Mouse (Mus musculus) forebrain, postnatal 0 days (tissue): ENCODE data around the gene Pglyrp2. TPM values are rescaled to one million over a fixed set of nuclear protein-coding genes. Genes with fewer than 3 reads are reported as not detected.

Experiments
- ATAC-seq: fragments of 200-750 bp; cut with Nextera tagmentation; 2 replicates; pipeline ENCODE4 v1.8.0; 2017; ENCODE audit warnings: mild to moderate bottlenecking, moderate library complexity
- DNase-seq: peaks from one replicate; pipeline ENCODE4 v3.0.0-alpha.2; 2015
- H3K27ac ChIP-seq: fragments of 300-500 bp; sonication (generic); 2 replicates; pipeline ENCODE4 v1.5.1; 2014; ENCODE audit warnings: low read depth, mild to moderate bottlenecking, antibody characterized with exemption, low read length, moderate library complexity, mixed read lengths
- H3K27me3 ChIP-seq: fragments of 300-500 bp; sonication (generic); 2 replicates; pipeline ENCODE4 v1.6.1; 2014; ENCODE audit warnings: mild to moderate bottlenecking, low read length, mixed read lengths; ENCODE audit not compliant: insufficient read depth
- H3K36me3 ChIP-seq: fragments of 300-500 bp; sonication (generic); 2 replicates; pipeline ENCODE4 v1.6.1; 2014; ENCODE audit warnings: mild to moderate bottlenecking, moderate library complexity; ENCODE audit not compliant: insufficient read depth
- H3K4me1 ChIP-seq: fragments of 300-500 bp; sonication (generic); 2 replicates; pipeline ENCODE4 v1.6.1; 2014; ENCODE audit warnings: antibody characterized with exemption; ENCODE audit not compliant: insufficient read depth
- H3K4me2 ChIP-seq: fragments of 300-500 bp; sonication (generic); 2 replicates; pipeline ENCODE4 v1.6.1; 2014; ENCODE audit warnings: low read depth, mild to moderate bottlenecking, moderate library complexity
- H3K4me3 ChIP-seq: fragments of 300-500 bp; sonication (generic); 2 replicates; pipeline ENCODE4 v1.5.1; 2014; ENCODE audit warnings: low read depth, low read length, mixed read lengths
- H3K9ac ChIP-seq: fragments of 300-500 bp; sonication (generic); 2 replicates; pipeline ENCODE4 v1.6.1; 2014; ENCODE audit warnings: mild to moderate bottlenecking
- H3K9me3 ChIP-seq: fragments of 300-500 bp; sonication (generic); 2 replicates; pipeline ENCODE4 v1.6.1; 2016; ENCODE audit warnings: low read length
- CTCF ChIP-seq: sonication (generic); IDR thresholded peaks from 2 replicates; pipeline ENCODE4 v1.5.1; 2016; ENCODE audit warnings: antibody characterized with exemption, control low read depth, low read depth
- WGBS: fragments of 180-500 bp; shearing (Covaris S2); extraction: QIAGEN DNeasy Blood & Tissue Kit; methylation state at CpG from one replicate; pipeline ENCODE4 v1.1.7; 2014; 5-methylcytosine and 5-hydroxymethylcytosine counted together
- polyA plus RNA-seq: library from polyadenylated mRNA; unstranded; fragments of >200 nt; fragmentation: Nextera tagmentation; extraction: Ambion mirVana; gene quantifications from 2 replicates; pipeline ENCODE4 v1.2.1, GENCODE M21; 2015
- total RNA-seq: library from RNA; depleted of rRNA; stranded (reverse); fragments of >200 nt; gene quantifications from 2 replicates; pipeline ENCODE4 v1.2.3, GENCODE M21; 2014

The Pglyrp2 gene
- total and polyA plus RNA-seq, 2 experiments from 2014 or later: not detected

DNA sequence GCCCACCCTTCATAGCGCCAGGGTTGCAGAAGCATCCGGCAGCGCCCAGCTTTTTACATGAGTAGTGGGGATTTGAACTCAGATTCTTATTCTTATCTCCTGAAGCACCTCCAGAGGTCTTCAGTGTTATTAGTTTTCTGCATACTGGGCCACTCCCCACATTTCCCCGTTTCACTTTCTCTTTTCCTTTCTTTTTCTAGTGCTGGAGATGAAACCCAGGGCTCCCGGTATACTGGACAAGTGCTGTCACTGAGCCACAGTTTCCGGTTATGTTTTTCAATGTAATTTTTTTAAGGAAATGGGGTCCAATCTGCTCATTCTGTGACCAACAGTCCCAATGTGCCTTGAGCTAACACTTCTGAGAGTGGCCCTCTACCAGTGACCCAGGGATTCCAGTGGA is 12.1 kb downstream of the Pglyrp2 start:
- WGBS: 86% methylated on average over 6 of the region's 6 CpGs
- Histone ChIP-seq H3K4me3 (no peak overlapping the region), H3K9me3 (no peaks in the 10 kb centered on the region), H3K36me3 (no peaks in the 10 kb centered on the region), H3K9ac (no peak overlapping the region), H3K27me3 (no peaks in the 10 kb centered on the region), H3K27ac (no peak overlapping the region), H3K4me1 (no peaks in the 10 kb centered on the region), H3K4me2 (no peak overlapping the region)
- TF ChIP-seq CTCF: no peak
- ATAC-seq: no peak
- no peak for DNase-seq

DNA sequence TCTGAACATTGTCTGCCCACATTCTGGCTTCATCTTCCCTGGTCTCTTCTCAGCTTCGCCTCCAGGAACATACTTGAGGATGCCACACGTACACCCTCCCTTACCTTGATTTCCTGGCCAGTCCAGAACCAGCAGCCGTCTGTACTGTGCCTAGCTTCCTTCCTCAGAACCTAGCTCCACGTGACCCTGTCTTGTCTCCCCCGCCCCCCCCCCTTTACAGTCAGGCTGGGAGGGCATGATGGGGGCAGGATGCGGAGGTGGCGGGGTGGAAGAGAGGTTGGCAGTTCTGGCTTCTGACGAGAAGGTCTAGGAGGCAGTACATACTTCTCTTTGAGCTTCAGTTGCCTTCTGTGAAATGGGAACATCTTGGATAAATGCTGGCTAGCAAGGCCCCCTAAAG is 20.6 kb downstream of the Pglyrp2 start, which contains the start of gene Rasal3:
Gene Rasal3, minus strand, starts transcription at position 167 of the 400 bp plus-strand sequence.
- Histone ChIP-seq H3K27me3 (peaks cover 8% of the 10 kb centered on the region), H3K4me3 (no peak within 1 kb of the TSS), H3K27ac (no peak within 1 kb of the TSS), H3K9me3 (no peaks in the 10 kb centered on the region), H3K9ac (no peak within 1 kb of the TSS), H3K4me1 (no peaks in the 10 kb centered on the region), H3K36me3 (no peaks in the 10 kb centered on the region), H3K4me2 (no peak within 1 kb of the TSS)
- ATAC-seq (no peak), DNase-seq (no peak)
- 73% methylated on average over 8 of the region's 8 CpGs for WGBS
- no peak for TF ChIP-seq CTCF

DNA sequence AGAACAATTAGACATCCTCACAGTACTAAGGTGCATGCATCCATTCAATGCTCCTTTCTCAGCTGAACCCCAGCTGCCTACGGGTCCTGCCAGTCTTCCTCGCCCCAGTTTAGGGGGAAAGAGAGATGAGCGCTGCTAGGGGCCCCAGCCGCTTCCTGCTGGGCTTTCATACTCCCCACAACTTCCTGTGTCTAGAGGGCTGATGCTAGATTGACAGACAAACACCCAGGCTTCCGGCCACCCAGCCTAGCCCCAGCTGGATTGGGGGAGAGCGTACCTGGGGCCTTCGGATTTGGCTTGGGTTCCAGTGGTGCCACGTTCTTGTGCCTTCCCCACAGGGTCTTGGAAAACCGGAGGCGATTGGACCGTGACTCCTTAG is 21.2 kb downstream of the Pglyrp2 start:
- DNase-seq (no peak), ATAC-seq (no peak)
- Histone ChIP-seq H3K9ac (no peak overlapping the region), H3K4me2 (no peak overlapping the region), H3K9me3 (no peaks in the 10 kb centered on the region), H3K27me3 (peaks cover 14% of the 10 kb centered on the region), H3K4me3 (no peak overlapping the region), H3K36me3 (no peaks in the 10 kb centered on the region), H3K4me1 (no peaks in the 10 kb centered on the region), H3K27ac (no peak overlapping the region)
- 82% methylated on average over 11 of the region's 11 CpGs for WGBS
- no peak for TF ChIP-seq CTCF

DNA sequence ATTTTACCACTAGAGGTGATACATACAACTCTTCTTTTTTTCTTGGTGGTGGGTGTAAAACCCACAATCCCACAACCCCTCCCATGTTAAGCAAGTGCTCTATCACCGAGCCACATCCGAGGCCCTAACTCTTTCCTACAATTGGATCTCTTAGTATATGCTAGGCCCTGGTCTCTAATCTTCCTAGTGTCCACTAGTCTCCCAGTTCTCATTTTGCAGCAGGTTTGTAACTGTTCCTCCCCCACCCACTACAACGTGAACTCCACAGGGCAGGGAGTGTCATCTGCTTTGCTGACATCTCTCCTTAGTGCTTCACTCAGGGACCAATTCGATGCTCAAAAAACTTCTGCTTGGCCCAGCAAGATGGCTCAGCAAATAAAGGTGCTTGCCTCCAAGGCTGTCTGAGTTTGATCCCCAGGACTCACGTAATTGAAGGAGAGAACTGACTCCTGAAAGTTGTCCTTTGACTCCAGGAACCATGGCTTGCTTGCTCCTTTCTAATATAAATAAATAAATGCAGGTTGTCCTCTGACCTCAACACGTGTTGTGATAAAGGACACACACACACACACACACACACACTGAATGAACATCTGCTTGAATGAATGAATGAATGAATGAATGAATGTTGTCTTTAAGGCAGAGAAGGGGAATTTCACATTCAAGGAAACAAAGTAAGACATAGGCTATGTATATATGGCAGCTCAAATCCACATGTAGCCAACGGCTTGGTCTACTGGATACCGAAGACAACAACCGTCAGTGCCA is 21.8 kb downstream of the Pglyrp2 start:
- no peak for ATAC-seq
- Histone ChIP-seq H3K9ac (no peak overlapping the region), H3K4me2 (no peak overlapping the region), H3K36me3 (no peaks in the 10 kb centered on the region), H3K27ac (no peak overlapping the region), H3K4me1 (no peaks in the 10 kb centered on the region), H3K4me3 (no peak overlapping the region), H3K27me3 (peaks cover 20% of the 10 kb centered on the region), H3K9me3 (no peaks in the 10 kb centered on the region)
- TF ChIP-seq CTCF: no peak
- DNase-seq: no peak
- WGBS: 86% methylated on average over 9 of the region's 9 CpGs

DNA sequence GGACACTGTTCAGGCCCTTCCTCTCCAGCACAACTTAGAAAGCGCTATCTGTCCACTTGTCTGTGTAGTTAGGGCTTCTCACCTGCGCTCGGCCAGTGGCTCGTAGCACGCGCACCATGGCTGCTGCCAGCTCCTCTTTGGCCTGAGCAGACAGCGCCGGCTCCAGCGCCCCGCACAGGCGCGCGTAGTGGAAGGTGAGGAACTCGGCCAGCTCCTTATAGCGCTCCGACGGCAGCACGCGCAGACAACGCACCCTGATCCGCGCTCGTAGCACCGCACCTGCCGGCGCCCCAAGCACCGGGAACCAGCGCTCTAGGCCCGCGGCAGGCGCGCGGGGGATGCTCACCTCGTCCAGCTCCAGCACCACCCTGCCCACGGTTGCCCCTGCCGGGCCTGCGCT is 27.7 kb downstream of the Pglyrp2 start:
- Histone ChIP-seq H3K9me3 (no peaks in the 10 kb centered on the region), H3K27me3 (peaks cover 73% of the 10 kb centered on the region), H3K4me2 (peak overlapping the region; percentile 45), H3K4me3 (peak overlapping the region; percentile 24), H3K36me3 (no peaks in the 10 kb centered on the region), H3K9ac (no peak overlapping the region), H3K4me1 (no peaks in the 10 kb centered on the region), H3K27ac (no peak overlapping the region)
- ATAC-seq (peak; percentile 2; the same call in 1 of the 2 replicates), DNase-seq (no peak)
- 7% methylated on average over 37 of the region's 37 CpGs for WGBS
- TF ChIP-seq CTCF: no peak

DNA sequence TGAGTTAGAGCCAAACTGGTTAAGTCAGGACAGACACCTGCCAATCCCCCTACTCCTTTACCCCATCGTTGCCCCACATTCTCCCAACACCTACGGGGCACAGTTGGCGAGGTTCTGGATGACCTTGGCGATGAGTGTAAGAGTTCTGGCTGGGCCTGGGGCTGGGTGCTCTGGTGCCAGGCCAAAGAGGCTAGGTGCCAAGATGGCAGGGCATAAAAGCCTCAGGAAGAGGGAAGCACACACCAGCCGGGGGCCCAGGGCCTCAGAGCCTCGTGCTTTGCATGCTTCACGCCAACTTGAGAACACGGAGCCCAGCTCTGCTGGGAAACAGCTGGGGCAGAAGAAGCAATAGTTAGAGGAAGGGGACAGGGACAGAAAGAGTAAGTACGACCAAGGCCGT is 30.0 kb downstream of the Pglyrp2 start:
- no peak overlapping the region for H3K4me3 ChIP-seq
- H3K9me3 ChIP-seq: no peaks in the 10 kb centered on the region
- H3K9ac ChIP-seq: no peak overlapping the region
- no peak for DNase-seq
- H3K27ac ChIP-seq: no peak overlapping the region
- H3K4me2 ChIP-seq: no peak overlapping the region
- no peaks in the 10 kb centered on the region for H3K4me1 ChIP-seq
- H3K27me3 ChIP-seq: peaks cover 69% of the 10 kb centered on the region
- no peak for TF ChIP-seq CTCF
- H3K36me3 ChIP-seq: no peaks in the 10 kb centered on the region
- ATAC-seq: no peak
- WGBS: 73% methylated on average over 10 of the region's 10 CpGs

DNA sequence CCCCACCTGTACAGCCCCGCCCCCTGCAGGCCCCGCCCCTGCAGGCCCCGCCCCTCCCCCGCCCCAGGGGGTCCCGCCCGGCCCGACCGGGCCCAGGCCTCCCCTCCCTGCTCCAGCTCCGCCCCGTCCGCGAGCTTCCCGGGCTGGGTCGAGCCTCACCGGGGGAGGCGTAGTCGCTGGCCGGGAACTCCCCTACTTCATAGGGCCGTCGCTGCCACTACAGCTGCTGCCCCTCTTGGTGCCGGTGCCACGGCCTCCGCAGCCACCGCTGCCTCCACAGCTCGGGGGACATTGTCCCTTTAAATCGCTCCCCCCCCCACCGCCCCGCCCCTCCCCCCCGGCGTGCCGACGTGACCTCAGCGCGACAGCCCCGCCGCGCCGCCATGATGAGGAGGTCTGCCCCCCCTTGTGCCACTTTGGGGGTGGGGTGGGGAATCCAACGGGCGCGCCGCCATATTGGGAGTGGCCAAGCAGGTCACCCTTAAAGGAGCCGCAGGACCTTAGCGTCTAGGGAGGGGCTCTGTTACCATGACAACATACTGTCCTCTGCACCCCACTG is 34.8 kb downstream of the Pglyrp2 start, which contains the start of gene Wiz:
Gene Wiz, minus strand, starts transcription at position 339 of the 559 bp plus-strand sequence.
- ATAC-seq: peak; percentile 89
- under 1% methylated on average over 39 of the region's 44 CpGs for WGBS
- H3K9ac ChIP-seq: peak within 1 kb of the TSS; percentile 91
- peaks cover 25% of the 10 kb centered on the region for H3K27me3 ChIP-seq
- no peaks in the 10 kb centered on the region for H3K9me3 ChIP-seq
- H3K4me3 ChIP-seq: peak within 1 kb of the TSS; percentile 75
- peak within 1 kb of the TSS; percentile 93 for H3K4me2 ChIP-seq
- H3K36me3 ChIP-seq: peaks cover 24% of the 10 kb centered on the region
- H3K4me1 ChIP-seq: no peaks in the 10 kb centered on the region
- no peak for TF ChIP-seq CTCF
- peak within 1 kb of the TSS; percentile 82 for H3K27ac ChIP-seq
- peak; percentile 96 for DNase-seq
